Mouse (Mus musculus) G1E (cell line): ENCODE results near the gene Ccdc3. TPM values are rescaled to one million over a fixed set of nuclear protein-coding genes. Genes with fewer than 3 reads are reported as not detected.
A peak's percentile ranks its signal among the peaks of the same experiment; 100 is the strongest.
"Not testable (repeated sequence)": the region's sequence is repeated elsewhere in the genome, so short reads cannot be mapped to it uniquely, and the experiment has no call there.

Experiments
- ATAC-seq: 2 replicates; pipeline ENCODE4 v1.8.0; 2016; ENCODE audit warnings: mild to moderate bottlenecking; ENCODE audit not compliant: insufficient number of reproducible peaks, poor library complexity, low FRiP score, severe bottlenecking; ENCODE audit errors: extremely low read depth
- DNase-seq: peaks from one replicate; pipeline ENCODE4 v3.0.0; 2012; ENCODE audit warnings: low spot score
- H3K27me3 ChIP-seq: 2 replicates; pipeline ENCODE4 v1.6.1; 2012; ENCODE audit warnings: mild to moderate bottlenecking, low read length, inconsistent platforms; ENCODE audit not compliant: insufficient read depth
- H3K36me3 ChIP-seq: replicated peaks from 2 replicates; pipeline ENCODE3; 2012; ENCODE audit warnings: mild to moderate bottlenecking, inconsistent platforms
- H3K4me1 ChIP-seq: 2 replicates; pipeline ENCODE4 v1.6.1; 2012; ENCODE audit warnings: low read depth, low read length, inconsistent platforms, mixed read lengths; ENCODE audit not compliant: insufficient read depth
- H3K4me3 ChIP-seq: 2 replicates; pipeline ENCODE4 v1.5.1; 2012; ENCODE audit warnings: low read depth, mild to moderate bottlenecking, inconsistent platforms, low read length, moderate library complexity, mixed read lengths
- H3K9me3 ChIP-seq: replicated peaks from 2 replicates; pipeline ENCODE4 v1.6.1; 2012; ENCODE audit warnings: inconsistent platforms
- CTCF ChIP-seq: IDR thresholded peaks from 2 replicates; pipeline ENCODE4 v1.5.1; 2012; ENCODE audit warnings: low read depth, low read length, inconsistent platforms, mixed read lengths
- GATA1 ChIP-seq: IDR thresholded peaks from 2 replicates; pipeline ENCODE4 v1.6.1; 2012; ENCODE audit warnings: borderline replicate concordance, low read length, inconsistent platforms, mixed read lengths
- GATA2 ChIP-seq: IDR thresholded peaks from 2 replicates; pipeline ENCODE4 v1.6.1; 2012; ENCODE audit warnings: low read depth, low read length, inconsistent platforms, borderline replicate concordance
- POLR2AphosphoS5 ChIP-seq: IDR thresholded peaks from 2 replicates; pipeline ENCODE4 v1.6.1; 2012; ENCODE audit warnings: low read depth, low read length, inconsistent platforms; ENCODE audit not compliant: insufficient replicate concordance
- TAL1 ChIP-seq: conservative IDR thresholded peaks from 2 replicates; pipeline ENCODE4 v1.6.1; 2012; ENCODE audit warnings: low read depth, low read length, inconsistent platforms, mixed read lengths
- polyA plus RNA-seq: library from polyadenylated mRNA; stranded (reverse); fragments of >175 nt; gene quantifications from 2 replicates; pipeline ENCODE4 v1.2.3, GENCODE M21; 2012
- total RNA-seq, 2 experiments: library from RNA; stranded (forward) in 1 of 2; stranded (reverse) in 1 of 2; fragments of 200-1000 nt in 1 of 2; fragments of >200 nt in 1 of 2; fragmentation: Nextera tagmentation in 1 of 2; gene quantifications; 2 replicates each; pipeline ENCODE4 v1.2.3; 2014 to 2017

The Ccdc3 gene
- total RNA-seq (2014; fragmentation: Nextera tagmentation) (not detected in 2 replicates), total RNA-seq (2017) (not detected in 2 replicates), polyA plus RNA-seq (not detected in 2 replicates)

- Histone ChIP-seq H3K36me3 (no peaks in the 10 kb centered on the region), H3K4me3 (0 out of 2 replicates have a peak within 1 kb of the TSS, but pooled peaks have one; percentile 27), H3K4me1 (peaks cover 3% of the 10 kb centered on the region), H3K9me3 (no peaks in the 10 kb centered on the region), H3K27me3 (peaks cover 9% of the 10 kb centered on the region; the same call in 1 of the 2 replicates)
- DNase-seq: no peak
- TF ChIP-seq CTCF (no peak), TAL1 (no peak), POLR2AphosphoS5 (no peak), GATA1 (no peak), GATA2 (no peak)
- ATAC-seq: no peak
Observed at GRCm38 (mm10) chr2:5137500-5138286, at the start of gene Ccdc3. TSS of gene Ccdc3 (plus strand) at chr2:5137776.

- not testable (repeated sequence) for H3K4me1 ChIP-seq, H3K36me3 ChIP-seq, H3K9me3 ChIP-seq, H3K4me3 ChIP-seq, H3K27me3 ChIP-seq, ATAC-seq, DNase-seq
Observed at GRCm38 (mm10) chr2:5090385-5090784, 47.2 kb upstream of the Ccdc3 start.

- H3K36me3 ChIP-seq: no peaks in the 10 kb centered on the region
- DNase-seq: no peak
- H3K27me3 ChIP-seq: peaks cover 23% of the 10 kb centered on the region
- TF ChIP-seq POLR2AphosphoS5 (no peak), GATA2 (no peak)
- H3K4me1 ChIP-seq: no peaks in the 10 kb centered on the region
- no peak for ATAC-seq
- no peak overlapping the region for H3K4me3 ChIP-seq
- no peaks in the 10 kb centered on the region for H3K9me3 ChIP-seq
Observed at GRCm38 (mm10) chr2:5094876-5095275, 42.7 kb upstream of the Ccdc3 start.

GRCm38 (mm10) chr2:5095316-5095715 lies 42.3 kb upstream of the Ccdc3 start:
- no peak for TF ChIP-seq POLR2AphosphoS5
- no peak for TF ChIP-seq CTCF
- no peak for TF ChIP-seq TAL1
- TF ChIP-seq GATA1: no peak
- no peak for TF ChIP-seq GATA2
- DNase-seq (no peak), ATAC-seq (no peak)
- H3K4me1 ChIP-seq: no peaks in the 10 kb centered on the region
- no peak overlapping the region for H3K4me3 ChIP-seq
- H3K36me3 ChIP-seq: no peaks in the 10 kb centered on the region
- no peaks in the 10 kb centered on the region for H3K9me3 ChIP-seq
- peaks cover 23% of the 10 kb centered on the region for H3K27me3 ChIP-seq

GRCm38 (mm10) chr2:5097786-5098445 lies 39.7 kb upstream of the Ccdc3 start:
- Histone ChIP-seq H3K4me3 (no peak overlapping the region), H3K9me3 (no peaks in the 10 kb centered on the region), H3K36me3 (no peaks in the 10 kb centered on the region), H3K4me1 (0 out of 2 replicates have a peak, but pooled peaks cover 2% of the 10 kb centered on the region), H3K27me3 (peaks cover 24% of the 10 kb centered on the region)
- no peak for ATAC-seq
- TF ChIP-seq POLR2AphosphoS5: no peak
- no peak for DNase-seq

GRCm38 (mm10) chr2:5099176-5099575 lies 38.4 kb upstream of the Ccdc3 start:
- no peak for ATAC-seq
- Histone ChIP-seq H3K4me3 (no peak overlapping the region), H3K36me3 (no peaks in the 10 kb centered on the region), H3K27me3 (peaks cover 24% of the 10 kb centered on the region), H3K4me1 (0 out of 2 replicates have a peak, but pooled peaks cover 2% of the 10 kb centered on the region), H3K9me3 (no peaks in the 10 kb centered on the region)
- TF ChIP-seq CTCF (no peak), GATA2 (no peak), POLR2AphosphoS5 (no peak), GATA1 (no peak), TAL1 (no peak)
- no peak for DNase-seq
